Mouse (Mus musculus) mesoderm, embryonic 11.5 days (tissue): ENCODE data around the gene Olr1.

Experiments
- DNase-seq: peaks from one replicate; pipeline ENCODE4 v3.0.0-alpha.2; 2012; ENCODE audit warnings: low read depth, low spot score

The Olr1 gene

DNA sequence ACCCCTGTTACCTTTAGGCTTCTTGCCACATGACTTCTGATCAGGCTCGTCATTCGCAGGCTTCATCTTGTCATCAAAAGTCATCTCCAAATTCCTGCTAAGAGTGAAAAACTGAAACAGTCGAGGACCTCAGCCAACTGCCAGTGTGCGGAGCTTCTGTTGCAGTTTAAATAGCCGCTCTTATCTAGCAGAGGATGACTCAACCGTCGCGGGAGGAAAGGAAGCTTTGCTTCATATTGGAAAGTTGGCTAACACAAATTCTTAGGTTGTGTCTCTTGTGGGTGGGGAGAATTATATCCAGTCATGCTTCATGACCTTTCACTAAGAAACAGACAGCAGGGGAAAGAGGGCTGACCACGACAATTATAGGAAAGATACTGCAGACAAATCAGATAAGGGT lies at the start of gene Olr1:
Gene Olr1, minus strand, starts transcription at position 142 of the 400 bp plus-strand sequence.
- no peak for DNase-seq

DNA sequence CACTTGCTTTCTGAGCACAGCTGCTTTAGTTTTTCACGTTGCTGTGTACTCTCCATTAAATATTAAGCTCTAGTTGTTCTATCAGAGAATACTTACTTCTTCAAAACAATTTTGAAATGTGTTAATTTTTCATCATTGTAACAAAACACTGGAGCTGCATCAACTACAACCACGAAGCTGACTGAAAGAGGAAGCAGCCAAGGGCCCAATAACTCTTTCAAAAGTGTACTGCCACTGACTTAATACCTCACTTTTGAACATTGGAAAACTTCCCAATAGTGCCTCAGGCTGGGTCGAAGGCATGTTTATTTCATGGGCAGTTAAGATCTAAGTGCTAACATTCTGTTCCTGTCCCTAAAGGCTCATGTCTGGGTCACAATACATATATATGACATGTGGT lies 41.0 kb upstream of the Olr1 start:
- DNase-seq = no peak

DNA sequence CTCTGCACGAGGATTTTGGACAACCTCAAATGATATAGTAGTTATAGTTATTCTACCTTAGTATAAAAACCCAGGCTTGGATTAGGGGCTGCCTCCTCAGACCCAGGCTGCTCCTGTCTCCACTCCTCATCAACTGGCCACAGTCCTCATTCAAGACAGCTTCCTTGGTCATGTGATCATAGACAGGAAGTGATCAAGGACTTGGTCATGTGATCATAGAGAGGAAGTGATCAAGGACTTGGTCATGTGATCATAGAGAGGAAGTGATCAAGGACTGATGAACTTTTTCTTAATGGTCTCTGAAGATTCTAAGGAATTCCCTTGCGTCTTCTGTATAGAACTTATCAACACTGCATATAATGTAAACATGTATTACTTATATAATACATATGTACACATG lies 40.3 kb upstream of the Olr1 start:
- no peak for DNase-seq

DNA sequence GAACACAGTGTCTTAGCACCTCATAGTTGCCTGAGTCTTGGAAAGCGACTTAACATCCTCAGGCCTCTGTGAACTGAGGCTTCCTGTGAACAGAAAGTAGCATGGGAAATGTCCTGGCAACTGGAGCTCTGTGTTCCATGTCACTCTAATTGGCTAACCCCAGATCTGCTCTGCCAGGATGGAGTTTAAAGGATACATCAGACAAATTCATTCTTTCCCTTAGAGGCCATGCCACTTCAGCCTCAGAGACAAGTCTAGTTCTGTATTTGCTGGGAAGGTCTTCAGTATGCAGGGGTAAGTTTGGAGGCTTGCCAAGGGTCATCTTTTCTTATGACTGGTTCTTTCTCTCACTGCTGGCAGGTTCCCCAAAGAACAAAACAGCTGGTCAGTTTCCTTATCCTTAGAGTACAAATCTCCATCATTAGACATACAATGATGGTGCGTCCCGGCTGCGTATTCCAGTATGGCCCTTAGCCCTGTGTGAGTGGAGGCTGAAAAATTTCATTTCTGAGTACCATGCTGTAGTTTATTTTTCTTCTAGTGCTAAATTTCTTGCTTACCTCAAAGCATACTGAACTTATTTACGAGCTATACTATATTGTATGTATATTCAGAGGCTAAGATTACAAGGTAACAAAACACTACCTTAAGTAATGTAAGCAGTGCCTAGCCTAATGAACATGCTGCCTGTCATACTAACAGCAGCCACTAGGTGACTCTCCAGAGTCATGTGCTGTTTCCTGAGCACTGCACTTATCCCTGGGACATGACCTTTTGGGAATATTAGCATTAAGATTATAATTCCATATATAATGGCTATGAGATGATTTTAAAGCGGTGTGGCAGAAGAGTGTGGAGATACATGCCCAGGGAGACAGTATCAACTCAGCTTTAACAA lies 37.0 kb upstream of the Olr1 start:
- DNase-seq = peak; percentile 70

DNA sequence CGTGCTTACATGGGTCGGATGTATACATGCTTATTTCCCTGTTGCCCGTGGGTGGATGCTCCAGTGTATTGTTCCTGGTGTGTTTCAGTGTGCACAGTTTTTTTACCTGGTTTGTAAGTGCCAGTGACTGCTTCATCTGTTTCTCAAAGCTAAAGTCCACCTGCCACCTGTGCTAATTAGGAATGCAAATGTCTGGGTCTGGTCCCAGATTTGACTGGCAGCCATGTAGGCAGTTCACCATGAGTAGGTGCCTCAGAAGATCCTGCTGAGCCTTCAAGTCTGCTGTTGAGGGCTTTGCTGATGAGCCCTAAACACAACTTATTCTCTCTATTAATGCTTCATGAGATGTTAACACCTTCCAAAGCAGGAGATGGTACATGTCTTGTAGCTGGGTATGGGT lies 35.6 kb upstream of the Olr1 start:
- DNase-seq = no peak

DNA sequence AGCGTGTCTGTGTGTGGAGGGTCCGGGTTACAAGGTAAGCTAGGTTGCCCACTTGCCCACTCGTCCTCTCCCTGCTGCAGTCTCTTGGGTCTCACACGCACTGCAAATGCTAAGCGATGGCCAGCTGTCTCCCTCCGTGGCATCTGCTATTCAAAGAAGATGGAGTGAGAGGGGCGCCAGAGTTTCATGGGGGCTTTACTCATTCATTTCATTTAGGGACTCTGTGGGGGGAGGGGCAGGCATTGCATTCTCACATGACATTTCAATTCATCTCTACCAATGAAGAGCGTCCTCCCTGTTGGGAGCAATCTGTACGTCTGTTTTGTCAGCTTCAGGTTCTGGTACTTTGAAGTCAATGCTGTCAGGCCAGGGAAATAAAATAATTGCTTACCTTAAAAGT lies 35.0 kb upstream of the Olr1 start:
- no peak for DNase-seq

DNA sequence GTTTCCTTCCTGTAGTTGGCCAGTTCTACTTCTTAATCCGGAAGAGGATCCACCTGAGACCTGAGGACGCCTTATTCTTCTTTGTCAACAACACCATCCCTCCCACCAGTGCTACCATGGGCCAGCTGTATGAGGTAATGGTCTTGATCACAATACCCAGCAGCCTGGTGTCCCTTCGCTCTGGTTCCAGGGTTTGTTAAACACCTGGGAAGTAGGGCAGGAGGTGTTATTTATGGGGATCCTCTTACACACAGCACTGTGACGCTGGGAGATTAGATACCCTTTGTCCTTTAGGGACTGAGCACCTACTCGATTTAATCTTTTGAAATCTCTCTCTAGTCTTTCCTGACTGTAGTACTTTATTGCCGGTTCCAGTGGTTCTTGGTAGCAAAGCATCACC lies 31.6 kb upstream of the Olr1 start:
- DNase-seq = no peak

DNA sequence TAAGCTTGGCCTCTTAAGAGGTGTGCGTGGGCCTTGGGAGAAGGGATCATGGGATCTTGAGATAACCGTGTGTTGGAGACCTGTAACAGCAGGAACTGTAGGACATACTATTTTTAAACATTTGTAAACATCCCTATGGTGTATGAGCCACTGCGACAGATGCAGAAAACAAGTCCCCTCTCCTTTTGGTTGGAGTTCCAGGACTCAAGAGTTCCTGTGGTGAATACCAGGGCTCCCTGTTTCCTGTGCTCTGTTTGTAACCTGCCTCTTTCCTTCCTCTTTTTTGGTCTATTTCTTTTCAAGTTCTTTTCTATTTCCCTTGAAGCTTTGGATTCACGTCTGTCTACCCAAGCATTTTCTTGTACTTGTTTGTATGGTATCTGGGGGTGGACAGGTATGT lies 28.8 kb upstream of the Olr1 start:
- no peak for DNase-seq

DNA sequence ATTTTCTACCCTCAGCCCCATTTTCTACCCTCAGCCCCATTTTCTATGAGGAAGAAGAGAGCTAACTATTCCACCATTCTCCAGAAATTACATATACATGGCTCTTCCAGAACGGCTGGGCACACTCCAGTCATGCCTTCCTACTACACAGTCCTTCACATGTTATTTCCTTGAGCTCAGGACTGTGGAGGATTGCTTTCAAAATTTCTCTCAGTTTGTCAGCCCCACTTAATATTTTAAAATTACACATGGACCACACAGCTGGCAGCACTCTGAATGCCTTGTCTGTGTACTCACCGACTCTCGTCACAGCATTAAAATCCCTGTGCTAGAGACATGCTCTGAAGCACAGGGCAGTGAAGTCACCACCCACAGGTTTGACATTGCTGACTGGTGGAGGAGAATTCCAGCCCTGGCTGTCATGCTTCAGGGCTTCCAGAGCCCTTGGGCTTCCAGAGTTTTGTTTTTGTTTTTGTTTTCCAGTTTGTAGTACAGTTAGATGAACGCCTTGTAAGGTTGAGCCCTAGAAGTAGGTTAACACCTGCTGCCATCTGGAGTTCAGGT lies 27.7 kb upstream of the Olr1 start:
- DNase-seq = no peak

DNA sequence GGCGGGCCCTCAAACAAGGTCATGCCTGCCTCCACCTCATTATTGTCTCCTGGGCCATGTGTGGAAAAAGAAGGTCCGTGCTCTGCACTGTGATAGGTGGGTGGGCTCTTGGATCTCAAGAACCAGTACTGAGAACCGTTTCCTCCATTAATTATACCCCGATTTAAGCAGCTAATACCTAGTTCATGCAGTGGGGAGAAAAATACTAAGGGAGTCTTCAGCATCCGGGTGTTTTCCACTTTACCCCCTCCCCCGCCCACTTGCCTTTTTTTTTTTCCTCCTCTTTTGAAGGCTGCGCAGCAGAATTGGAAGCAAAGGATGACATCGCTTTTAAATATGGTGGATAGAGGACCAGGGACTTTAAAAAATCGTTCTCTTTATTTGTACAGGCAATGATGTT lies 27.1 kb upstream of the Olr1 start:
- no peak for DNase-seq

DNA sequence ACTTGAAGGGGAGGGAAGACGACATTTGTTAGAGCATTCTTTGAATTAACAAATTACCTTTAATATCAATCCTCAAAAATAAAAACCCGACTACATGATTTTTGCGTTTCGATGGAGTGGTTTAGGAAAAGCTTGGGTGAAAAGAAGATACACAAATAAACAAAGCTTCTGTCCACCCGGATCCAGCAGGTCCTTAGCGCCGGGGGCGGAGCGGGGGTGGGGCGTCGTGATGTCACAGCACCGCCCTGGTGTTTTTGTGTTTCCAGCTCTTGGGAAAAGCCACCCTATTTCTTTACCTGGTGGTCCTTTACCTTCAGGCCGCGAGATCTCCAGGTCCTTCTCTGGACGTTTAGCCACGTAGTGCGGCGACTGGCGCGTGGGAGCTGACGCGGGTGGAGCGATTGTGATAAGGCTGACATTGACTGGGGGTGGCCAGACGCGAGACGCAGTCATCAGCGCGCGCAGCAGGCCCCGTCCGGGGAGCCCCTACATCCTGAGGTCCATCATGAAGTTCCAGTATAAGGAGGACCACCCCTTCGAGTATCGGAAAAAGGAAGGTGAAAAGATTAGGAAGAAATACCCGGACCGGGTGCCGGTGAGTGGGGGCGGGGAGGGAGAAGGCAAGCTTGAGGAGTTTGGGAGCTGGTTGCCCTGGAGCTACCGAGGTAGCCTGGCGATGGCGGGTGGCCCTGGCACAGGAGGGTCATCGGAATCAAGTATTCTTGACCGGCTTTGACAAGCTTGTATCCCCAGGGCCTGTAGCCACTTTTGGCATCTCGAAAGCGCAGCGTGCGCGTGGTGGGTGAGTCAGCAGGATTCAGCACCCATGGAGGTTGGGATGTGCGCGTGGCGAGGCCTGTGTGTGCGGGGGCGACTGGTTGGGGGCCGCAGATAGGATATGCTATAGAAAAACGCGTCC lies 26.2 kb upstream of the Olr1 start, which contains the start of gene Gabarapl1:
Gene Gabarapl1, plus strand, starts transcription at position 219 of the 919 bp plus-strand sequence.
- peak; percentile 74 for DNase-seq

DNA sequence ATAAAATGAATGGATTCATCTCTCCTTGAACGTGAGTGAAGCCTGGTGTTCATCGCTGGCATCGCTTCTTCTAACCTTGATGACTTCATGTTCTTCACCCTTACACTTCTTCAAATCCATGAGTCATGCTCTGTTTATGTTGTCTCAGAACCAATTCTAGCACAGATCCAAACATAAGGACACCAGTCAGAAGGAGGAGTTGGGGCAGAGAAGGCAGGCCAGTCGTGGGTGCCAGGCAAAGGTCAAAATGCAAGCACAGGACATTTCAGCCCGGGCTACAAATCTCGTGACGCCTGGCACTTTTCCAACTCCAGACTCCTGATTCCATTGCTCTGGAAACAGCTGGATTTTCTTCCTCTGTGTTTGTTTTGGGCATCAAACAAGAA lies 25.6 kb upstream of the Olr1 start:
- peak; percentile 48 for DNase-seq

DNA sequence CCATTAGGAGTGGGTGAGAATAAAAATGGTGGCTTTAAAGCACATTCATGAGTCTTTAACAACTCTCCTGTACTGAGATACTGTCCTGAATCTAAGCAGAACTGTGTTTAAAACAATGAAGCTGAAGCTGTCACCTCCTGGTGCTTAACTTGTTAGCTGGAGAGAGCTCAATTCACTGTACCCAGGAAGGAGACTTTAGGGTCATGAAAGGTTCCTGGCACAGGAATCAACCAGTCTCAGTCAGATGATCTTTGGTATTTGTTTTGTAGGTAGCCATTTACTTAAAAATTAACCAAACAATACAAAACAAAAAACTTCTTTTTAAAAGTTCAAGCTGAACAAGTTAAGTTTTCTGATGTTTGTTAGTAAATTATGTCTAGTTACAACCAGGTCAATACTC lies 23.3 kb upstream of the Olr1 start:
- no peak for DNase-seq

DNA sequence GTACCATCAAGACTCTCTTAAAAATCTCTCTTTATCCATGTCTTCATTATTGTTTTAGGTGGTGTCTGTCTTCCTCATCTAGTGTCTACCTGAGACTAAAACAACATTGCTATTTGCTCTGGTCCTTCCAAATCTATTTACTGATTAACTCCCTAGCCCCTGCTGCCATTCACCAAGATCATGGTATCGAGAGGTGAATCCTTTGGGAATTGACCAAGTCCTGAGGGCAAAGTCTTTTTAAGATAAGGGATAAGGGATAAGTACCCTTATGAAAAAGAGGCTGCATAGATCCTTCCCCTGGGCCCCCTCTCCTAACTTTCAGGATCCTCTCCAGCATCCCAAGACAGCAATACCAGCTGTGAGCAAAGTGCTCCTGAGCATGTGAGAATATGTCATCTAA lies 22.6 kb upstream of the Olr1 start:
- DNase-seq = no peak

DNA sequence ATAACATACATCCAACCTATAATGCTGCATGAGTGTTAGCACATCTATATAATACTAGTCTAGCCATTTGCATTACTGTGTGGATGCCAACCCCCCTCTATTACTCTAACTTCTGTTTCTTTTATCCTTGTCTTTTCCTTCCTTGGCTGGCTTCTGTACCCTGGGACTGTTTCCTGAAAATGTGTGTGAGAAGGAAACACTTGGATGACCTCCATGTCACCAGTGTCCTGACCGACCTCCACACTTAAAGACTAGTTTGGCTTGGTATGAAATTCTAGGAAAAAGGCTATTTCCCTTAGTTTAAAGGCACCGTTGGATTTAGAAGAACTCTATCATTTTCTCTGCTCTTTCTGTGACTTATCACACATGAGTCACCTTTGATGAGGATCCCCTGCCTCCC lies 20.5 kb upstream of the Olr1 start:
- DNase-seq = no peak

DNA sequence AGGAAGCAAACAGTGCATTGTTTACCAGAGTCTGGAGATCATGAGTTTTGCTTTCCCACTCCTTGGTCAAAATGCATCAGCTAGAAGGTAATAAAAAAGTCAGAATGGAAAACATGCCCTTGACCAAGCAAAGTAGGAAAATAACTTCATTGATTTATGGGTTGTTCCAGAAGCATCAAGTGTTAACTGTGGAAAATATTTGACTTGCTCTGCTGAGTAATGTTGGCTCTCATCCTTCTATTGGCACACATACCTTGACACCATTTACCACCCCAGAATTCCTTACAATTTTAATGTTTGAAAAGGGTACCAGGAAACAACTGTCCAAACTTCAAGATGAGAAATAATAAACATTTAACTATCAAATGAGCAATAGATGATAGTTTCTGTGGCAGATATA lies 19.1 kb upstream of the Olr1 start:
- no peak for DNase-seq

DNA sequence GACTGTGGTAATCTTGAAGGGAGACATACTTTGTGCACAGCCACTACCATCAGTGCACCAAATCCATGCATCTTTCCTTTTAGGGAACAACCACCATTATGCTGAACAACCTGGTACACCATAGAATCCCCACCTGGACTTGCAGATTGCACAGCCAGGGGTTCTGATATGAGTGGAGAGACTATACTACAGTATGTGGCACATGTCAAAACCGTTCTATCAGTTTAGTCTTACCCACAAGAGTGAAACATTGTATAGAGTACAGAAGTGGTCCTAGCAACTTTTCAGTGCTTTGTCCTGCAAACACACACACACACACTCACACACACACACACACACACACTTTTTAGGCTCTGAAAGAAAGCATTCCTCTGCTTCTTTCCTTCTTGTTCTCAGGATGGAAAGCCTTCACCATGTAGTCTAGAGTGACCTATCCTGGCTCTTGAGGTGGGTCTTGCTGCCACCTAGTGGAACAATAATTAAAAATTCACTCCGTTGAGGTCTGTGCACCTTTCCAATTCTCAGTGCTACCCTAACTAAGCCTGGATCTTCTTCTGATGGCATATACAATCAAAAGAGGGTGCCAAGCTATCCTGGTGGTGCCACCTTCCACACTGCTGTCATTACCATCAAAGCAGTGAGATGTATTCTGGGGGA lies 10.9 kb upstream of the Olr1 start:
- DNase-seq = no peak

DNA sequence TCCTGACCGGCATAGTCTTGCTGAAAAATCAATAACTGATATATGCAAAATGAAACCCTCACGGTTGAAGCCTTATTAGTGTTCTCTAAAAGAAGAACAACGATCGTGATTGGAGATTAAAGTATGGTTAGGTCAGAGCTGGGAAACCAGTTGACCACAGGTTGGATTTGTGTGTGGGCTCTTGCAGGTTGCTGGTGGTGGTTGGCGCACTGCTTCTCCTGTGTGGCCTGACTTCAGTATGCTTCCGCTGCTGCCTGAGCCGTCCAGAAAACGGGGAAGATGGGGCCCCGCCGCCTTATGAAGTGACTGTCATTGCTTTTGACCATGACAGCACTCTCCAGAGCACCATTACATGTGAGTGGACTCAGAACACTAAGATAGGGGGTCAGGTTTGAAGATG lies 9.4 kb upstream of the Olr1 start:
- DNase-seq = no peak

DNA sequence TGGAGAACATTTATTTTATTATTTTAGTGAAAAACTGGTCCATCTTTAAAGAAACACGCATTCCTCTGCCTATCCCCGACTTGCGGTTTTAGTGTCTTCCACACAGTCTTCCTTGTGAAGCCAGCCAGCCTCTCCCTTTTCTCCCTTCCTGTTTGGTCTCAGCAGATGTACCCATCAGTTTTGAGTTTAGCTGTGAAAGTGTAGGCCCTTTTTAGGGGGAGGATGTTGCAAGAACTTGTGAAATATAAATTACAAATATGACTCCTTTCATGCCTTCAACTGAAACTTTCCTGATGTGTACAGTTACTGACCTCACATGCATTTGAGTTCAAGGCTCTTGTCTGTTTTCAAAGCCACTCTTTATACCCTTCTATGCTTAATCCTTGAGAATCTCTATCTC lies 8.1 kb upstream of the Olr1 start:
- no peak for DNase-seq

DNA sequence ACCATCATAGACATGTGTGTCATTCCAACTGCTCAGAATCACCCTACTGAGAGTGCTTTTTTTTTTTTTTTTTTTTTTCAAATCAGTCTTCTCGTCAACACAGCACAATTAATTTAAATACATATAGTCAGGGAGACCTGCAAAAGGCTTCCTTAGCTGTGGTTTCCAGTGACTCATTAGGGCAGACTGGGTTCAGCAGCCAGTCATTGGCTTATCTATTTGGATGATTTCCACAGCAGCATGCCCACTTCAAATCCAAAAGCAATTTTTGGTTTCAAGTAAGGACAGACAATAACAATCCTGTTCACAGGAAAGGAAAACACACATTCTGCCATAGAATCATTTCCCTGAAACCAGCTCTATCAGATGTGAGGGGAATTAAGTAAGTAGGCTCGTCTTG lies 7.4 kb upstream of the Olr1 start:
- no peak for DNase-seq

DNA sequence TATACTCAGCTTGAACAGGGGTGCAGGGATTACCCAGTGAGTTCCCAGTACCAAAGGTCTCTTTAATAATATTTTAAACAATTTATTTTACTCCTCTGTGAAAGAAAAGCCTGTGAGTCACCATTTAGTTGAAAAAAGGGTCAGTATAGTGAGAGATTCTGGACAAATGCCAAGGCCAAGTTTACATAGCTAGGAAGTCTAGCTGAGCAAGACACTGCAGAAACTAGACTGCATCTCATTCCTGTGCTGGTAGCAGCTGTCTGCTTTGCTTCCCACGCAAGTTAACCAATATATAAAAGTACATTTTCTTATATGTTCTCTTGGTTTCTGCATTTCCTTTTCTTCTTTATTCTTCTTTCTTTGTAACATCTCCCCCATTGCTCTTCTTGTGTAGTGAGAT lies 6.4 kb upstream of the Olr1 start:
- peak; percentile 19 for DNase-seq

DNA sequence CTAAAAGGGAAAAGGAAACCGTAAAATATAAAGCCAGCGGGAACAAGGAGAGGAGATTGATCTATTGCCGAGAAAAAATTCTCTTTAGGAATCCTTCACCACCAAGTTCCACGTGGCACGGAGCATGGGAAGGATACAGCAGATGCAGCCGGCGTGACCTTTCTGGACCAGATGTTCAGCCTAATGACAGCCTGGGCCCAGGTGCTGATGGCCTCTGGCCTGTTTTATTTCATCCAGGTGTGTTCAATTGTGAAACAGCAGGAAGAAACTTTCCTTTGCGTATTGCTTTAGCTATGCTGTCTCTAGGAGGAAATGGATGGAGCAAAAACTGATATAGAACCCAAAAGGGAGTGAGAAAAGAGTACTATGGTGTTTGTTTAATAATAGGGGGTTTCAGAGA lies 5.9 kb upstream of the Olr1 start:
- peak; percentile 64 for DNase-seq
